Mouse (Mus musculus) testis, postnatal 10 days (tissue): Measurements from ENCODE around the gene Ulk4.
"Not testable (repeated sequence)": the region's sequence is repeated elsewhere in the genome, so short reads cannot be mapped to it uniquely, and the experiment has no call there.

Source experiments
- DNase-seq: peaks from one replicate; pipeline ENCODE4 v3.0.0; 2021; ENCODE audit warnings: low spot score

Ulk4 gene

DNA sequence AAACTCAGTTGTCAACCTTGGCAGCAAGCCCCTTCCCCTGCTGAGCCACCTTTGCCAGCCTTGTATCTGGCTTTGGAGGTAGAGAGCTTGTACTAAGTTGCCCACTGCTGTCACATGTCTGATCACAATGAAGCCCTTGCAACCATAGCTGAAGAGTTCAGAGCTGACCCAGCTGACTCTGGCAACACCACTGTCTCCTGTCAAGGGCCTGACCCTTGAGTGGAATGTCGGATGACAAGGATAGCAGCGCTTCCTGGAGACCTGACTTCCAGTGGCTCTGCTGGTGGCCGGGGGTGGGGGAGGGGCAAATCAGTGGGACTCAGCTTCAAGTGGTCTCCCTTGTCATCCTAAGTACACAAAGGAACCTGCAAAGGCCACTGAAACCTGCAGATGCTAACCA, 214.3 kb downstream of the Ulk4 start:
- no peak for DNase-seq

- DNase-seq: no peak
These were observed 215.0 kb downstream of the Ulk4 start for GRCm38 (mm10) chr9:121061820-121062623.

- DNase-seq: no peak
These were observed 216.7 kb downstream of the Ulk4 start for GRCm38 (mm10) chr9:121060331-121060730.

DNA sequence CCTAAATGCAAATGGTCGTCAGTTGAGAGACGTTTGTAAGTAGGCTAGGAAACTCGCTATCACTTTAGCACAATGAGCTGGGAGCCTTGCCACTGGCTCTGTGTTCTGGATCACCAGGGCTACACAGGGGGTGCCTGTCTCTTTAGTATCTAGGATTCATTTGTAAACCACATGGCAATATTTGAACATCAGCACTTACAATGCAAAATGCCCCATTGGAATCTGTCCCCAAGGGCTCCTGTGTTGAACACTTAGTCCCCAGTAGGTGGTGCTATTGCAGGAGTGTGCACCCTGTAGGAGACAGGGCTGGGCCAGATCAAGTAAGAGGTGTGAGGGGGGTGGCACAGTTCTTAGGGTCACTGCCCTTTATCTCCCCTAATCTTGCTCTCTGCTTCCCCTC, 217.7 kb downstream of the Ulk4 start:
- DNase-seq: no peak

DNA sequence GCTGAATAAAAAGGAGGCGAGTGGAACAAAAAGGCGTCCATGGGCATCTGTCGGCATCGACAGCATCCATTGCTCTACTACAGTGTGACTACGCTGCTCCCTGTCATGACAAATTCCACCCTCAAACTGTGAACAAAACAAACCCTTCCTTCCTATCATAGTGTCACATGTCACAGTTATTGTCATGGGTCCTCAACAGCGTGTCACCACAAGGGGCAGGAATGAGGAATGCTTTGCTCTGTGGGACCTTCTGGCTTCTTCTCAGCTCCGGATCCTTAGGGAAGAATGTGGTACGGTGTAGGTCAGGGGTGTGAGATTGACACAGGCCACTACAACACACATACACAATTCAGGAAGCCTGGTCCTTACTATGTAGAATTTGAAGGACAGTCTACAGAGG, 218.5 kb downstream of the Ulk4 start:
- DNase-seq: no peak

- DNase-seq: no peak
These were observed 218.9 kb downstream of the Ulk4 start for GRCm38 (mm10) chr9:121058116-121058515.

DNA sequence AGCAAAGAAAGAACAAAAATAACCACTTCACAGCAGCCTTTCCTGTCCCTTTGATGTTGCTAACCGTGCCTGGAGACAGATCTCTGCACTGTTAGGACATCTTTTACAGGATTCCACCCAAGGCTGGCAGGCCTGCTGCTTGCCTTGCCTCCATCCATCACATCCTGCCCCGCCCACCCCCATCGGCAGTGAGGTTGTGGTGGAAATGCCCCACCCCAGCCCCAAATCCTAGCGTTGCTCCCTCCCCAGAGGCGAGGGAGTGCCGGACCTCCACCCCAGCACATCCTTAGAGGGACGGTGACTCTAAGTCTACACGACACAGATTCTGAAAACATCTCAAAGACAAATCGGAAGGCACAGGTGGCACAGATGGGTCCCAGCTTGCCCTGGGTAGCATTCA, 219.6 kb downstream of the Ulk4 start:
- DNase-seq: no peak

GRCm38 (mm10) chr9:121056526-121056925, 220.5 kb downstream of the Ulk4 start:
- DNase-seq: no peak

GRCm38 (mm10) chr9:121056036-121056435, 221.0 kb downstream of the Ulk4 start:
- no peak for DNase-seq

DNA sequence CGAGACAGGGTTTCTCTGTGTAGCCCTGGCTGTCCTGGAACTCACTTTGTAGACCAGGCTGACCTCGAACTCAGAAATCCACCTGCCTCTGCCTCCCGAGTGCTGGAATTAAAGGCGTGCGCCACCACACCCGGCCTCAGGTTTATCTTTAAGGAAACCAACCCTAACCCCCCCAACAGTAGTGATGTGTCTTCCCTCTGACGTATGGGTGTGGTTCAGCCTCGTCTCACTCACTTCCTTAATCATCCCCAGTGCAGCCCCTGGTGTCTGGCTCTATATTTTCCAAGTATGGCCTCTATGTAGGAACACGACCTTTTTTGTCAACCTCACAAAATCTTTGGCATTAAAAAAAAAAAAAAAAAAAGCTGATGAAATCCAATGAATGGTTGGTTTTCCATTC, 231.3 kb downstream of the Ulk4 start:
- DNase-seq: not testable (repeated sequence)

GRCm38 (mm10) chr9:121044471-121045206, 232.4 kb downstream of the Ulk4 start:
- no peak for DNase-seq

DNA sequence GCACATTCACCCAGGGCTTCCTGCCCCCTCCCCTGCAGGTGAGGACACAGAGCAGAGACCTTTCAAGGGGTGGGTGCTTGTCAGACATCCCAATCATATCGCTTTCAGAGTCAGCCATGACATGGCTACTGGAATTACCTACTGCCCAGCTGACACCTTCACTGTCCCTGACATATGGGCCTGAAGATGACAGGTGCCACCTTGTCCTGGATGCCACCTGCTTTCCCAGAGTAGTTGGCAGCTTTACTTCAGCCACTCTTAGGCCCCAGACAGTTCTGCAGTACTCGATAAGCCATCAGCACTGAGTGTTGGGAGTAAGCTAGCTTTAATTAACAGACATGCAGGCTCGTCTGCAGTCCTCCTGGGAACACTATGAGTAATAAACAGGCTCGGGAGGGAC, 234.0 kb downstream of the Ulk4 start:
- no peak for DNase-seq

DNA sequence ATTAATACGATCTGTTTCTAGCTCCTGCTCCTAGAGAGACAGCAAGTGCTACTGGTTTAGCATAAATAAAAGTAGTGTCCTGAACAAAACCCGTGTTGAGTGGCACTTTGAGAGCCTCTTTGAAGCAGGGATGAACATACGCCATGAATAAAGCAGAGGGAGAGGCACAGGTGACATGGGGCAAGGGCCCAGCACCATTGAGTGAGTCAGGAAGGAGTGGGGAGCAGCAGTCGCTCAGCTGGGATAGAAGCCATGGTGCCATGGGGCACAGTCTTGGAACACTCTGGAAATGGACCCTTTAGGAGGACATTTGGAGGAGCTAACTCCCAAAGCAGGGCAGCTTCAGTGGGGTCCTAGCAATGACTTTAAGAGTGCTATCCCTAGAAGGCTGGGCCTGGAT, 238.6 kb downstream of the Ulk4 start:
- no peak for DNase-seq

DNA sequence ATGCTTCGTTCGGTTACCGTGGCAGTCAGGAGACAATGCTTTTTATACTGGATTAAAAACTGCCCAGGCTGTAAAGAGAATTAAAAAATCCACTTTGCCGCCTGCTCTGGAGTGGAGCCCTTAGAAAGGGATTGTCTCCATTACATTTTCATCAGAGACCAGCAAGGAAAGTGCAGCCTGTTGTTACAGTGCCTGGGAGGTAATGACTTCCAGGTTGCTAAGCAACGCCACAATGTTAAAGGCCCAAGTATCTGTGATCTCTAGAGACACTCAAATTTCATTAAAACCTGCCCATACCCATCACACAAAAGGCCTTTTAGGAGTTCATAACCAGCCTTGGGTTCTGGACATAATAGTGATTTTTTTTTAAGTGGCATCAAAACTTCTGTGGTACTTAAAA, 239.0 kb downstream of the Ulk4 start:
- DNase-seq: no peak

GRCm38 (mm10) chr9:121035296-121035695, 241.7 kb downstream of the Ulk4 start:
- DNase-seq: no peak

DNA sequence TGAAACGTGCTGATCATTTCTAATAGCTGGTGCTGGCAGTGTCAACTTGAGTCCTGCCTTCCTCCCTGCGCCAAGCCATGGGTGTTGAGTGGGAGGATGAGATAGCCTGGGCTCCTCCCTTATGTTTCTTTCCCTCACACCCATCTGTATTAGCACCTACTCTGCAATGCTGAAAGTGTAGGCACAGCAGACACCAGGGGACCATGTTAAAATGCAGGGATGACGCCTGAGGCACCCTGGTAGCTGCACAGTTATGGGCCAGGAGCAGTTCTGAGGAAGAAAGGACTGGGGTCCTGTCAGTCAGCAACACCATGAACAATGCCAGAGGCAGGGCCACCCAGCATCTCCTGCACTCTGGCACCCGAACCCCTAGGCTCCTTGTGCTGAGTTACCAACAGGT, 243.4 kb downstream of the Ulk4 start:
- DNase-seq: peak; percentile 25

- peak; percentile 34 for DNase-seq
These were observed 244.6 kb downstream of the Ulk4 start for GRCm38 (mm10) chr9:121032322-121032964.

DNA sequence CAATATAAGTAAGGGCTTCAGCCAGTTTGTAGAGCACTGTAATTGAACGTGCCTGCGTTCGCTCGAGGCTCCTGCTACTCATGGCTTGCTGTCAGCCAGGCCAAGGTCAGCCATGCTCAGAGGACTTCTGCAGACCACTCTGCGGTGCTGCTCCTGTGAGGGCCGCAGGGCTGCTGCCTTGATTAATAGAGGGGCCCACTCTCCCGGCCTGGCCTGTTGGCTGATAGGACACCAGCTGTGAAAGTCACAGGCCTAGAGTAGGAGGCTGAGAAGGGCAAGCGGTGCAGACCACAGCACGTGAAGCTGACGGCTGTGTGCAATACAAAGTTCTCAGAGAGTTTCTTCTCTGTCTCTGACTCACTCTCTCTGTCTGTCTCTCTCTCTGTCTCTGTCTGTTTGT, 246.0 kb downstream of the Ulk4 start:
- no peak for DNase-seq

GRCm38 (mm10) chr9:121029786-121030185, 247.2 kb downstream of the Ulk4 start:
- peak; percentile 40 for DNase-seq

DNA sequence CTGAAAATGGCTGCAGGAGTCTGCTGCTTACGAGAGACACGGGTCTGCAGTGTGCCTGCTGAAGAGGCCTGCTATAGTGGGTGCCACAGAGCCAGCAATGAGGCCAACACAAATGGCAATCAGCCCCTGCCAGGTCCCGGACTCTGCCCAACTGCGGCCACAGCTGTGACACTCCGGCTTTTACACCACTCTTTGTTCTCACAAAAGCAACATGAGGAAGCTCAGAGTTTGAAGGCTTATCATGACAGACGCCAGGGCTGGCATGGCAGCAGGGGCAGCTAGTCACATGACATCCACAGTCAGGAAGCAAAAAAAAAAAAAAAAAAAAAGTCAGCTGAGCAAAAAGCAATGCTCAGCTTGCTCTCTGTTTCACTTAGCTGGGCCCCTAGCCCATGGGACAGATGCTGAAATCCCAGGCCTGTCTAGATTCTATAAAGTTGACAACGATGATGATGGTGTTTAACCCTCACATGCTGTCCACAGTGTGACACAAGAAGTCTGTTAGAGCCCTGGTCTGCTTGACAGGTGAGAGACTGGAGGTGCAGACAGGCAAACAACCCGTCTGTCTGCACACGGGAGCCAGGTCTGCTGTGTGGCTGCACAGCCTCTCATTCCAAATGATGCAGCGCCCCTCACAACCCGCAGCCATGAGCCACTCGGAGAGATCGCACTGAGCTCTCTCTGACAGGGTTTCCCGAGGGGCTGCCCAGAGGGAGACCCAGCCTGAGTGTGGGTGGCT, 253.3 kb downstream of the Ulk4 start:
- no peak for DNase-seq

GRCm38 (mm10) chr9:121020360-121020759, 256.6 kb downstream of the Ulk4 start:
- DNase-seq: no peak

DNA sequence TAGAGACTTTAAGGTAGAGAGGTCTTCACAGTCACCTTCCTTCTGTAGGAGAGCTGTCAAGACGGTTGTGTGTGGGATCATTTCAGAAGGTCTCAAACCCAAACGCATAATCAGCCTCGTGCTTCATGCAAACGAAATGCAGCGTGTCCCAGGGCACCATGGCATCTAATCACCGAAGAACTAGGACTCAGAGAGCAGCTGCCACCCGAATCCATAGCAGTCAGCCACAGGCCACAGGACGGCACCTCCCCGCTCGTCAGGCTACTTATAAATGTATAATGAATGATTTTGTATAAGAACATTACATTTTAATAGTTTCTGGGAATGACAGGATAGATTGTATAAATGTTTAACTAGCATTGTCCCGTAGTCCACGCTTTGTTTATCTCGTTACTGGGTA, 257.1 kb downstream of the Ulk4 start:
- no peak for DNase-seq
